Mouse (Mus musculus) E14TG2a.4 (cell line): ENCODE measurements around the gene Tmem201.

Source experiments
- CTCF ChIP-seq: conservative IDR thresholded peaks from 2 replicates; pipeline ENCODE4 v1.5.1; 2014; ENCODE audit warnings: low read length
- NANOG ChIP-seq: IDR thresholded peaks from 2 replicates; pipeline ENCODE4 v1.6.1; 2014; ENCODE audit warnings: borderline replicate concordance, low read length, mixed read lengths
- POU5F1 ChIP-seq: IDR thresholded peaks from 2 replicates; pipeline ENCODE4 v1.6.1; 2014; ENCODE audit warnings: low read length, borderline replicate concordance

- TF ChIP-seq CTCF = no peak
- no peak for TF ChIP-seq NANOG
- TF ChIP-seq POU5F1 = no peak
These were observed 15.5 kb downstream of the Tmem201 start for GRCm38 (mm10) chr4:149722104-149723020.
